Mouse (Mus musculus): ENCODE measurements around the gene 3110082J24Rik.

3110082J24Rik gene

GRCm38 (mm10) chr5:30115718-30116117 lies 9.8 kb upstream of the 3110082J24Rik start:
- no peak for DNase-seq

GRCm38 (mm10) chr5:30114761-30115140 lies 8.9 kb upstream of the 3110082J24Rik start:
- DNase-seq, result no peak

DNA sequence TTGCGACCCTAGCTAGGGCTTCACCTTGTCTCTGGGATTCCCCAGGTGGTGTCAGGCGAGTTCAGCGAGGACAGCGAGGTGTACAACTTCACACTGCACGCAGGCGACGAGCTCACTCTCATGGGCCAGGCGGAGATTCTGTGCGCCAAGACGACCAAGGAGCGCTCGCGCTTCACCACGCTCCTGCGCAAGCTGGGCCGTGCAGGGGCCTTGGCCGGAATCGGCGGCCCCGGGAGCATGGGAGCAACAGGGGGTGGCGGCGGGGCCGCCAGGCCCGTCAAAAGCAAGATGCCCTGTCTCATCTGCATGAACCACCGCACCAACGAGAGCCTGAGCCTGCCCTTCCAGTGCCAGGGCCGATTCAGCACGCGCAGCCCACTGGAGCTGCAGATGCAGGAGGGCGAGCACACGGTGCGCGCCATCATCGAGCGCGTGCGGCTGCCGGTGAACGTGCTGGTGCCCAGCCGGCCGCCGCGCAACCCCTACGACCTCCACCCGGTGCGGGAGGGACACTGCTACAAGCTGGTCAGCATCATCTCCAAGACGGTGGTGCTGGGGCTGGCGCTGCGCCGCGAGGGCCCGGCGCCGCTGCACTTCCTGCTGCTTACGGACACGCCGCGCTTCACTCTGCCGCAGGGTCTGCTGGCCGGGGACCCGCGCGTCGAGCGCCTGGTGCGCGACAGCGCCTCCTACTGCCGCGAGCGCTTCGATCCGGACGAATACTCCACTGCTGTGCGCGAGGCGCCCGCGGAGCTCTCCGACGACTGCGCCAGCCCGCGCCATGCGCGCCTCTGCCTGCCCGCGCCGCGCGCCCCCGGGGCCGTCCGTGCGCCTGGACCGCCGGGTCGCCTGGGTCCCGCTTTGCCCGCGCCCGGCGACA lies 8.2 kb upstream of the 3110082J24Rik start:
- no peak for DNase-seq

- DNase-seq, result no peak
These were observed 6.7 kb upstream of the 3110082J24Rik start for GRCm38 (mm10) chr5:30112533-30113068.

GRCm38 (mm10) chr5:30111771-30112170 lies 5.9 kb upstream of the 3110082J24Rik start:
- DNase-seq, result no peak

- DNase-seq, result no peak
These were observed 5.2 kb upstream of the 3110082J24Rik start for GRCm38 (mm10) chr5:30111126-30111525.

GRCm38 (mm10) chr5:30110371-30111060 lies 4.6 kb upstream of the 3110082J24Rik start:
- no peak for DNase-seq

GRCm38 (mm10) chr5:30109899-30110298 lies 4.0 kb upstream of the 3110082J24Rik start:
- no peak for DNase-seq

- DNase-seq, result no peak
These were observed 2.3 kb upstream of the 3110082J24Rik start for GRCm38 (mm10) chr5:30108233-30108632.

GRCm38 (mm10) chr5:30107611-30108041 lies 1.7 kb upstream of the 3110082J24Rik start:
- no peak for DNase-seq

- DNase-seq, result no peak
These were observed 1.3 kb upstream of the 3110082J24Rik start for GRCm38 (mm10) chr5:30107186-30107585.

DNA sequence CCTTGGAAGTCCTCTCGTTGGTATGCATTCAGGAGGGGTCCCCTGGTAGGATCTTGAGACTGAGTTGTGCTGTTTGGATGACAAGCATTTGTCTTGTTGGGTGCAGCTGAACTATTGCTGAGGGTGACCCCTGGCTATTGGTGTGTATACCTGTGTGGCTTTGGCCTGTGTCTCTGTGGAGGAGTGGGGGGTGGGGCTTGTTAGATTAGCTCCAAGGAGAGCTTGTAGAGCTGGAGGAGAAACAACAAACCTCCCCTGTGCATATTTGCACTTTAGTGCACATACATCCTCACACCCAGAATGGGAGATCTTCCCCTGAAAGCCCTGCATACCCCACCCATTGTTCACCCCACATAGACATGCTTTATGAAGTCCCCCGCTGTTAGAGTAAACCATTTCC lies 870 bp upstream of the 3110082J24Rik start:
- no peak for DNase-seq

GRCm38 (mm10) chr5:30104841-30105667 lies 832 bp downstream of the 3110082J24Rik start, which contains the start of gene Garem2:
Garem2 (plus strand) TSS chr5:30105161.
- no peak for DNase-seq

DNA sequence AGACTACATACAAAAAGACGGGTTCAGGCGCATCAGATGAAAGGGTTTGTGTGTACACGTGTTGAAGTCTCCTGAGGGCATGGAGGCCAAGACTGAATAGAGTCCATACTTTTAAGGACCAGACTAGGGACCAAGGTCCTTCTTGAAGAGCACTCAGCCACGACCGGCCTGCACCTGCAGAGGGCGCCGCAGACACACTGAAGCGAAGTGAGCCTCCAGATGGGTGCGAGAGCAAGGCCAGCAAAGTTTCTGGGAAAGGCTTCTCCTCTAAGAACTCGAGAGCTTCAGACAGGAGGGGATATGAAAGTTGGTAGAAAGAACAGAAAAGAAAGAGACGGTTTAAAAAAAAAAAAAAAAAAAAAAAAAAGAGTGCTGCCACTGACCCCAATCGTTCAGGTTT lies 1.5 kb downstream of the 3110082J24Rik start:
- DNase-seq, result no peak

DNA sequence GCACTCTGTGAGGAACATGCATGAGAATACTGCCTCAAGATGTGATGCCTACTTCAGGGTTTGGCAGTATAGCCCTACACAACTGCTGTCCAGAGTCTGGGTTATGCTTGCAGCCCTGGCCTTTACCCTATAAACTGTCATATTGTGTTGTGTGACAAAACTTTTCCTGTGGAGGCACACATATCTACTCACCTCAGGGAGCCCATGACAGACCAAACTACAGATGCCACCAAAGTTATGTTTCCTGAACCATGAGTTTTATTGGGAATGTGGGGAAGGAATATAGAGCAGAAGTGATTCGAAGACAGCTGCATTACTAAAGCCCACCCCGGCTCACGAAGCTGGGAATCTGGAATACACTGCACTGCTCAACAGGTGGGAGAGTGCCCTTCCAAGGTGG lies 2.5 kb downstream of the 3110082J24Rik start:
- DNase-seq, result no peak

DNA sequence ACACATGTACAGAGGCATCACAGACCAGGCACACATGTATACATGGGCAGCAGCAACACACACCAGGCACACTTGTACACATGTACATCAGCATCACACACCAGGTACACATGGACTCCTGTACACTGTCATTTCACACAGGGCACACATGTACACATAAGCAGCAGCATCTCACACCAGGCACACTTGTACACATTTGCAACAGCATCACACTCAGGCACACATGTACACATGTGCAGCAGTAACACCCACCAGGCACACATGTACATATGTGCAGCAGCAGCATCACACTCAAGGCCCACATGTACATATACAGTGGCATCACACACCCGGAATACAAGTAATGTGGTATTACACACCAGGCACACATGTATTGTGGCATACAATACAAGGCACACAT lies 7.6 kb downstream of the 3110082J24Rik start:
- DNase-seq, result no peak

- no peak for DNase-seq
These were observed 10.2 kb downstream of the 3110082J24Rik start for GRCm38 (mm10) chr5:30095731-30096130.

GRCm38 (mm10) chr5:30094399-30094798 lies 11.5 kb downstream of the 3110082J24Rik start:
- DNase-seq, result no peak

DNA sequence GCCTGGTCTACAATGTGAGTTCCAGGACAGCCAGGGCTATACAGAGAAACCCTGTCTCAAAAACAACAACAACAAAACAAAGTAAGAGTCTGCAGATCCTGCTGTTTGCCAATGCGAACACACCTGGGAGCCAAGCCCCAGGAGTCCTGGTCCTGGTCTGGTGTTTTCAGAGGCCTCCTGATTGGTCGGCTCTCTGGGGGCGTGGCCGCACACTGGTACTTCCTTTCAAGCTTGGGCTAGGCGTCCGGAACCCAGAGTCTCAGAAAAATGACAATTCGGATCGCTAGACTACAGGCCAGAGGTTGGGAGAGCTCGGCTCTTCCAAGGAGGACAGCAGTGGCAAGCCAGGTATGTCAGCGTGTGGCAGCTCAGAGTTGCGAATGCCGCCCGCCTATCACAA lies 13.2 kb downstream of the 3110082J24Rik start:
- DNase-seq, result no peak

DNA sequence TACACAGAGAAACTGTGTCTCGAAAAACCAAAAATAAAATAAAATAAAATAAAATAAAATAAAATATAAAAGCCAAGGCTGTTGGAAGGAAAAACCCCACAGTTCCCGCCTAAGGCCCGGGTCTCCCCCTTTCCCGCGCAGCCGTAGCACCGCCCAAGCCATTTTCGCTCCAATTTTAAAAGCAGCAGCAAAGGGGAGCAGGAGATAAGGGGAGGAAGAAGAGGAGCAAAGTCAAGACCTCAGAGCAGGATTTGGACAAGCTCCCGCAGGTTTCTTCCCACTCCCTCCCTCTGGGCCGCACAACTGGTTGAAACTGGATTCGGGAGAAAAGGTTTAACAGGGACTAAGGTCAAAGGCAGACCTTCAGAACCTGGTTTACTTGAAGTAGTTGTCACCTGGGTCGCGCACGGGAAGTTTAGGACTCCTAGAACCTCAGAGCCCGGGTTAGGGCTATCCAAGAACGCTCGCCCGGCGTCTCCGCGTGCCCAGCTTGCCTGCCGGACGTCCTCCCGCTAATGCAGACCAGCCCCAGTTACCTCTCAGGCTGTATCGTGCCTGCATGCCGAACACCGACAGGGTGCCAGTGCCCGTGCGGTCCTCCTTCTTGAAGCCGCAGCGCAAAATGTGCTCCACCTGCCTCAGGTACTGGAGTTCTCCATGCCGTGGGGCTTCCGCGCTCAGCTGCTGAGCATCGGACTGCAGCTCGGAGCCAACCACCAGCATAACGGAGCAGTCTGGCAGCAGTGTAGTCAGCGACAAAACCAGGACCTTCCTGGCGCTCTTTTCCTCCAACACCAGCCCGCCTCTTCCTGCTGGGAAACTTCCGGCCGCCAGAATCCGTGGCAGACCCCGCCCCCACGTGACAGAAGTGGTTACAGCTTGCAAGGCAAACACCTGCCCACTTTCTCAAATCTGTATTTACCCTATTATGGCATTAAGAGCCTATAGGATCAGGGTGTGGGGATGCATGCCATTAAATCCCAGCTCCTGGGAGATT lies 32.8 kb downstream of the 3110082J24Rik start, which contains the start of gene Tyms:
TSS of gene Tyms (minus strand) at position 793 of the 997 bp plus-strand sequence.
- peak; percentile 59 for DNase-seq

DNA sequence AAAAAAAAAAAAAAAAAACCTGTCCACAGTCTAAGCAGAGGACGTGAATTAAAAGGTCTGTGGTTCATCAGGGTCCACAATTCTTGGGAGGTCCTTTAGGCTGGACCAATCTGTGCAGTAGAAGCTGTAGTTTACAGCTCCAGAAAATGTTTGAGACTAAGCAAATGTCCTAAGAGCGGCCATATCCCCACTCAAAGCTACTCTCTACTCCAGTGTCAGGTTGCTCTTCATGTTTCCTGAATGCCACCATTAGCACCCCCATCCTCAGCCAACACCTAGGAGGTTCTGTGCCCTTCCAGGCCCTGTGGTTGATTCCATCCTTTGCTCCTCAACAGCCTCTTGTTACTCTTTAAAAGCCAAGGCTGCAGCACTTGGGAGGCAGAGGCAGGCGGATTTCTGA lies 33.5 kb downstream of the 3110082J24Rik start:
- no peak for DNase-seq
